Mouse (Mus musculus) midbrain, embryonic 16.5 days (tissue): ENCODE results near the gene Ssh3. TPM values are rescaled to one million over a fixed set of nuclear protein-coding genes. Genes with fewer than 3 reads are reported as not detected.

ENCODE experiments used
- ATAC-seq: fragments of 200-750 bp; cut with Nextera tagmentation; 2 replicates; pipeline ENCODE4 v1.8.0; 2017; ENCODE audit warnings: moderate TSS enrichment
- H3K27ac ChIP-seq: fragments of 300-500 bp; sonication (generic); 2 replicates; pipeline ENCODE4 v1.5.1; 2014; ENCODE audit warnings: mild to moderate bottlenecking, low read length, mixed read lengths
- H3K27me3 ChIP-seq: fragments of 300-500 bp; sonication (generic); 2 replicates; pipeline ENCODE4 v1.6.1; 2014; ENCODE audit warnings: low read depth, low read length, mixed read lengths; ENCODE audit not compliant: control insufficient read depth, insufficient read depth
- H3K36me3 ChIP-seq: fragments of 300-500 bp; sonication (generic); 2 replicates; pipeline ENCODE4 v1.6.1; 2014; ENCODE audit warnings: mild to moderate bottlenecking, low read length, moderate library complexity, mixed read lengths; ENCODE audit not compliant: control insufficient read depth, insufficient read depth
- H3K4me1 ChIP-seq: fragments of 300-500 bp; sonication (generic); 2 replicates; pipeline ENCODE4 v1.6.1; 2014; ENCODE audit warnings: mild to moderate bottlenecking, low read length, mixed read lengths; ENCODE audit not compliant: control insufficient read depth, insufficient read depth
- H3K4me2 ChIP-seq: fragments of 300-500 bp; sonication (generic); 2 replicates; pipeline ENCODE4 v1.6.1; 2014; ENCODE audit warnings: mild to moderate bottlenecking, low read length, mixed read lengths
- H3K4me3 ChIP-seq: fragments of 300-500 bp; sonication (generic); 2 replicates; pipeline ENCODE4 v1.5.1; 2014; ENCODE audit warnings: low read depth, mild to moderate bottlenecking, low read length, moderate library complexity, mixed read lengths
- H3K9ac ChIP-seq: fragments of 300-500 bp; sonication (generic); 2 replicates; pipeline ENCODE4 v1.6.1; 2014; ENCODE audit warnings: low read depth, low read length, mixed read lengths
- H3K9me3 ChIP-seq: fragments of 300-500 bp; sonication (generic); replicated peaks from 2 replicates; pipeline ENCODE4 v1.6.1; 2014; ENCODE audit warnings: mild to moderate bottlenecking, low read length, mixed read lengths; ENCODE audit not compliant: control insufficient read depth, poor library complexity, severe bottlenecking
- WGBS: fragments of 180-500 bp; shearing (Covaris S2); extraction: QIAGEN DNeasy Blood & Tissue Kit; methylation state at CpG from one replicate; pipeline ENCODE4 v1.1.7; 2014; 5-methylcytosine and 5-hydroxymethylcytosine counted together
- polyA plus RNA-seq: library from polyadenylated mRNA; unstranded; fragments of >200 nt; fragmentation: Nextera tagmentation; extraction: Ambion mirVana; gene quantifications from 2 replicates; pipeline ENCODE4 v1.2.1, GENCODE M21; 2015

Gene Ssh3
- polyA plus RNA-seq, 1 experiment from 2014 or later = 19.6 TPM

GRCm38 (mm10) chr19:4217140-4217539, 51.8 kb downstream of the Ssh3 start:
- no peak overlapping the region for H3K4me3 ChIP-seq
- peaks cover 16% of the 10 kb centered on the region for H3K4me1 ChIP-seq
- no peak overlapping the region for H3K4me2 ChIP-seq
- peaks cover 28% of the 10 kb centered on the region for H3K27me3 ChIP-seq
- WGBS = 16% methylated on average over 4 of the region's 5 CpGs
- no peak overlapping the region for H3K9ac ChIP-seq
- H3K36me3 ChIP-seq = no peaks in the 10 kb centered on the region
- ATAC-seq = no peak
- no peaks in the 10 kb centered on the region for H3K9me3 ChIP-seq
- H3K27ac ChIP-seq = no peak overlapping the region

DNA sequence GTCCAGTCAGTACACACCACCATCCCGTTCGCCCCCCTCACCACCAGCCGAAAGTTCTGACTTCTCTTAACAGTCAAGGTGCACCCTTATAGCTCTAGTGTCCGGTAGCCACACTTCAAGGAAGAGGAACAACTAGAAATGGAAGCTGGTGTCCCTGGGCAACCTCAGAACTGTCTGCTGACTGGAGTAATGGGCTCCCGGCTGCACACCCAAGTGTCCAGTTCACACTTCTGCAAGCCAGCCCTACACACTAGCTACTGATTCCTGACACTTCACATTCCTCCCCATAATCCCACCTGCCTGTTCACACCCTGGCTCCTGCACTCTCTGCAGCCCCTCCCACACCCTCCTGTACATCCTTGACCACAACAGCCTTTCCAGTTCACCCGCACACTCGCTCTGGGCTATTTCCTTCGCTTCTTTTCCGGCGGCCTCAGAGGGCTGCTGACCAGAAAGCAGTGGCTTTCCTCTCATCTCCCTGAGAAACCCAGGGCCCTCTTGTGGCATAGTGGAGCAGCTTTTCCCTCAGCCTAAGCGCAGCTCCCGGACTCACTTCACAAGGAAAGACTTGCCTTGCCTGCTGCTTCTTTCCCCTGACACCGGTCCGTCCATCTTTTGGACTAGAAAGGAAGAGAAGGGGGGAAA, 52.8 kb downstream of the Ssh3 start:
- WGBS = 18% methylated on average over 14 of the region's 14 CpGs
- ATAC-seq = no peak
- no peak overlapping the region for H3K9ac ChIP-seq
- no peak overlapping the region; the same call in 1 of the 2 replicates for H3K4me2 ChIP-seq
- H3K4me1 ChIP-seq = peaks cover 16% of the 10 kb centered on the region
- H3K9me3 ChIP-seq = no peaks in the 10 kb centered on the region
- peaks cover 34% of the 10 kb centered on the region for H3K27me3 ChIP-seq
- no peaks in the 10 kb centered on the region for H3K36me3 ChIP-seq
- no peak overlapping the region for H3K4me3 ChIP-seq
- no peak overlapping the region for H3K27ac ChIP-seq

- peak overlapping the region; percentile 50 for H3K4me3 ChIP-seq
- no peaks in the 10 kb centered on the region for H3K9me3 ChIP-seq
- H3K27me3 ChIP-seq = peaks cover 34% of the 10 kb centered on the region
- WGBS = 8% methylated on average over 17 of the region's 21 CpGs
- peak overlapping the region; percentile 93 for H3K4me2 ChIP-seq
- ATAC-seq = no peak
- H3K9ac ChIP-seq = peak overlapping the region; percentile 69
- H3K36me3 ChIP-seq = no peaks in the 10 kb centered on the region
- no peak overlapping the region for H3K27ac ChIP-seq
- peaks cover 16% of the 10 kb centered on the region for H3K4me1 ChIP-seq
Measured at GRCm38 (mm10) chr19:4215451-4215840, 53.5 kb downstream of the Ssh3 start.

GRCm38 (mm10) chr19:4214771-4215450, 54.1 kb downstream of the Ssh3 start:
- peaks cover 34% of the 10 kb centered on the region for H3K27me3 ChIP-seq
- no peak for ATAC-seq

GRCm38 (mm10) chr19:4214071-4214770, 54.8 kb downstream of the Ssh3 start, which contains the start of the genes Clcf1 and AC109138.7:
Gene Clcf1, plus strand, starts transcription at chr19:4214238.
Gene AC109138.7, plus strand, starts transcription at chr19:4214357.
- Histone ChIP-seq H3K27me3 (peaks cover 36% of the 10 kb centered on the region), H3K9me3 (no peaks in the 10 kb centered on the region), H3K36me3 (no peaks in the 10 kb centered on the region), H3K4me1 (peaks cover 16% of the 10 kb centered on the region), H3K4me2 (peak within 1 kb of the TSS; percentile 93), H3K9ac (peak within 1 kb of the TSS; percentile 69), H3K27ac (no peak within 1 kb of the TSS), H3K4me3 (peak within 1 kb of the TSS; percentile 50)
- WGBS = under 1% methylated on average over 44 of the region's 49 CpGs
- ATAC-seq = peak; percentile 15; the same call in 1 of the 2 replicates

More at GRCm38 (mm10) chr19:4214771-4215450, 54.1 kb downstream of the Ssh3 start:
- peak overlapping the region; percentile 50 for H3K4me3 ChIP-seq
- WGBS = 1% methylated on average over 45 of the region's 81 CpGs
- H3K9me3 ChIP-seq = no peaks in the 10 kb centered on the region
- H3K4me2 ChIP-seq = peak overlapping the region; percentile 93
- H3K27ac ChIP-seq = no peak overlapping the region
- H3K9ac ChIP-seq = peak overlapping the region; percentile 69
- peaks cover 16% of the 10 kb centered on the region for H3K4me1 ChIP-seq
- no peaks in the 10 kb centered on the region for H3K36me3 ChIP-seq

- H3K4me1 ChIP-seq = peaks cover 16% of the 10 kb centered on the region
- no peaks in the 10 kb centered on the region for H3K36me3 ChIP-seq
- peaks cover 37% of the 10 kb centered on the region for H3K27me3 ChIP-seq
- no peak for ATAC-seq
- H3K27ac ChIP-seq = no peak overlapping the region
- H3K4me3 ChIP-seq = no peak overlapping the region
- WGBS = 5% methylated on average over 9 of the region's 9 CpGs
- H3K9ac ChIP-seq = no peak overlapping the region
- no peaks in the 10 kb centered on the region for H3K9me3 ChIP-seq
- peak overlapping the region; percentile 93; the same call in 1 of the 2 replicates for H3K4me2 ChIP-seq
Measured at GRCm38 (mm10) chr19:4213524-4213974, 55.4 kb downstream of the Ssh3 start.

DNA sequence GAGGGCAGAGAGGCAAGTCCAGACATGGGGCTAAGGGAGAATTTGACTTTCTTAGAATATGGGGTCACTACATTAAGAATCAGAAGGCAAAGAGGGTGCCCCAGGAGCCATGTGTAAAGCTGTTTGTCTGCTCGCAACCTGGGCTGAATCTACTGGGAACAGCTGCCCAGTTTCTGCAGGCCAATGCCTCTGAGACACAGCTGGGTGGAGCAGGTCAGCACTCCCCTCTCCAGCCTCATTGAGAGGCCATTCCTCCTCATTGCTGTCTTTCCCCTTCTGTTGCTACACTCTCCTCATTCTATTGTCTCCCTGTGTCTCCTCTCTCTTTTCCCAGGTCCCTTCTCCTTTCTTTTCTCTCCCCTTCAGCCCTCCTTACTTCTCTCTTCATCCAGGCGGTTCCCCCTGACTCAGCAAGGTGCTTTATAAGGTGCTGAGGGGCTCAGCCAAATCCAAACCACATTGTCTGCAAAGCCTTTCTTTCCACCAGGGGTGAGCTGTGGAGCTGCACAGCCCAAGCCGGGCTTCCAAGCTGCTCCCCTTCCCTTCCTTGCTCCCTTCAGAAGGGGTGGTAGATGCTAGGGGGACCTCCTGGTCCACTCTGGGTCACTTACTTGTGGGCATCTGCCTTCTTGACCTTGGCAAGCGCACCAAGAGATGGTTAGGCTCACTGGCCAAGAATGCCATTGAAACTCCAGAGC, 56.9 kb downstream of the Ssh3 start:
- Histone ChIP-seq H3K27me3 (peaks cover 36% of the 10 kb centered on the region), H3K36me3 (no peaks in the 10 kb centered on the region), H3K4me3 (no peak overlapping the region), H3K9ac (no peak overlapping the region), H3K4me1 (peaks cover 16% of the 10 kb centered on the region), H3K4me2 (no peak overlapping the region), H3K9me3 (no peaks in the 10 kb centered on the region), H3K27ac (no peak overlapping the region)
- no peak for ATAC-seq
- WGBS = 22% methylated on average over 4 of the region's 4 CpGs
